Mouse (Mus musculus) heart, postnatal 14 days (tissue): Measurements from ENCODE around the gene Alkbh5. TPM values are rescaled to one million over a fixed set of nuclear protein-coding genes. Genes with fewer than 3 reads are reported as not detected.
"Not testable (repeated sequence)": the region's sequence is repeated elsewhere in the genome, so short reads cannot be mapped to it uniquely, and the experiment has no call there.

Experiments
- DNase-seq, 2 experiments: peaks; one replicate each; pipeline ENCODE4 v3.0.0; 2021 to 2022
- intact Hi-C: fragments of 180-260 bp; cut with DNase I; formaldehyde crosslinking; loops from one replicate; pipeline ENCODE4 v1.15.1; 2025
- total RNA-seq, 2 experiments: library from RNA; stranded (reverse); gene quantifications; 2 replicates each; pipeline ENCODE4 v1.2.3; 2021

The Alkbh5 gene
- total RNA-seq, 2 experiments from 2014 or later = 72.5 to 74.1 TPM

DNA sequence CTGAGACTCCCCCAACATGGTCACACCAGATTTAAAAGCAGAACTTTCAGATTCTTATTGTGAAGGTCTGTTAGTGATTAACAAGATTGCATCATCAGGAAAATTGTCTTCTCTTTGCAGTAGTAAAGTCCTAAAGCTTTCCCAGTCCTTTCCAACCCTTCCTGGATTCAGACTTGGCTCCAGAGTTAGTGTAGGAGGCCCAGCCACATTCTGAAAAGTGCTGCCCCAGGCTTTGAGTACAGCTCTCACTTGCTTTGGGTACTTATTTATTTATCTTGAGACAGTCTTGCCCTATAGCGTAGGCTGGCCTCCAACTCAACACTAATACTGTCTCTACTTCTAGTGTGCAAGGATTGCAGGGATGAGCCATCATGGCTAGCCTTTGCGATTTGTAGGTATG is 4.6 kb downstream of the Alkbh5 start:
- intact Hi-C loops = no loop called here
- DNase-seq = no peak

DNA sequence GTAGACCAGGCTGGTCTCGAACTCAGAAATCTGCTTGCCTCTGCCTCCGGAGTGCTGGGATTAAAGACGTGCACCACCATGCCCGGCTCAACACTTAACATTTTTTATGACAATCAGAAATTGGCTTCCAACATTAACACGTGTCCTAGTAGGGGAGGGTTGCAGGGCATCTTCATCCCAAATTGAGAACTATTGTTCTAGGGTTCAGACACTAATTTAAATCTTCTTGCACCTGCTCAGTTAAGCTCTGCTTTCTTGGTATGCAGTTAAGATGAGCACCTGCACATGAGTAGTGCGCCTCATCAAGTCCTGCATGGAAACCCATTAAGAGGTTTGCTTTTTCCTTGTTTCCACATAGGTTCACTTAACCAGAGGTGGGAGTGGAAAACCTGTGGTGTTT is 5.7 kb downstream of the Alkbh5 start:
- intact Hi-C loops = no loop called here
- DNase-seq = no peak

DNA sequence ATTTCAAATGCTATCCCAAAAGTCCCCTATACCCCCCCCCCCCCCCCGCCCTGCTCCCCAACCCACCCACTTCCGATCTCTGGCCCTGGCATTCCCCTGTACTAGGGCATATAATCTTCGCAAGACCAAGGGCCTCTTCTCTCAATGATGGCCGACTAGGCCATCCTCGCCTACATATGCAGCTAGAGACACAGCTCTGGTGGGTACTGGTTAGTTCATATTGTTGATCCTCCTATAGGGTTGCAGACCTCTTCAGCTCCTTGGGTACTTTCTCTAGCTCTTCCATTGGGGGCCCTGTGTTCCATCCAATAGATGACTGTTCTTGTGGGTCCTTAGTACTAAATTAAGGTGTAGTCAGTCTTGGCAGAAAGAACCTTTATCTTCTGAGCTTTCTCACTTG is 7.0 kb downstream of the Alkbh5 start:
- DNase-seq, intact Hi-C loops: not testable (repeated sequence)

DNA sequence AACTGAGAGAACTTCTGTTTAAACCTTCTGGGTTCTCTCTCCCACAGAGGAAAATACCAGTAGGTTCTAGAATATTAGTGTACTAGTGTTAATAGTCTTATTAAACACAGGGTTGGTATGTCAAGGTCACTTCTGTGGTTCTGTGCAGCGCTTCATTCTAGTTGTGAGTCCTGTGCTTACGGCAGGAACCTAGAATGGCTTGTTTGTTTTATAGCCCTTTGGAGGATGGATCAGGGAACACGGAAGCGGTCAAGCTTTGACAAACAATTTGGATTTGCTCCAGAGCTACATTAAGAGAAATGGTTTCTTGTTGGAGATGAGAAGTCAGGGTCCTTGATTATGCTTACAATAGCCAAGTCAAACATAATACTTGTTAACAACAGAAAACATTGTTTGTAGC is 9.3 kb downstream of the Alkbh5 start:
- intact Hi-C loops = no loop called here
- no peak for DNase-seq

DNA sequence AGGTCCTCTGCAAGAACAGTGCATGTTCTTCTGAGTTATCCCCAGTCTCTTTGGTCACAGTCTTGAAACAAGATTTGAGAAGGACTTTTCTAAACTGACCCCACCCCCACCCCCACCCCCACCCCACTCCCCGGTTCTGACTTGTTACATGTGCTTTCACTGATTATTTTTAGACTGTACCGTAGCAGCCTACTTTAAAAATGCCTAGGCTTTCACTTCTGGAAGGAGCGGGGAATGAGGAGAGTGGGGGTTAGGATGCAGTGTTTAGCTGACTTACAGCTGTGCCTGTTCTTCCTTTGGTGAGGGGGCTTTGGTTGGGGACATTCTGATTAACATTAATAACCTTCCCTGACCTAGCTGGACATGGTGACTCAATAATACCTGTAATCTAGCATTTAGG is 11.9 kb downstream of the Alkbh5 start:
- DNase-seq = no peak
- intact Hi-C loops = no loop called here

DNA sequence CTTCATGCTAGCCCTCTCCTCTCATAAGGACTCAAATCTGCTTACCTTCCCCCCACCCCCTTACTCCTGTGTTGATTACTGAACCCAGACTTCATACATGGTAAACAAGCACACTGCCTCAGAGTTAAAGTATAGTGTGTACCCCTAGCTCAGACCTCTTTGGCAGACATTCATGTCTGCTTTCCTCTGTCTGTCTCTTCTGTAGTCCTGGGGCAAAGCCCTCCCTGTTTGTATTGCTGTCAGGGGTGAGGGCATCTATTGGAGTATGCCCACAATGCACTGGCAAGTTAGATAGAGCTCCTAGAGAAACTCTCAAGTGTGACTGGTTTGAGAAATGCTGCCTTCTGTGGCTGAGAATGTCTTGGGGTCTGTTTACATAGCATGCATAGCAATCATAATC is 16.9 kb downstream of the Alkbh5 start:
- intact Hi-C loops = no loop called here
- DNase-seq = no peak

DNA sequence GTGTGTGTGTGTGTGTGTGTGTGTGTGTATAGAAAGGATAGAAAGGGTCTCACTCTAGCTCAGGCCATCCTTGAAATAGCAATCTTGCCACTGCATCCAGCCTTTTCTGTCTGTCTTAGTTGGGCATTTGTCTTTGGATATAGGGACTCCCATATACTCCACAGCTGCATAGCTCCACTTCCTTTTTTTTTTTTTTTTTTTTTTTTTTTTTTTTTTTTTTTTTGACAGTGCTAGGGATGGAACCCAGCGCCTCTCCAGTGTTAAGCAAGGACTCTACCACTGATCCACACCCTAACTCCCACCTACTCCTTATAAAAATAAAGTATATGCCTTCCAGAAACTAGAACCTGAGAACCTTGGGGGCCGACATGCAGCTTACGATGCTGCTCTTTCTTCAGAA is 21.5 kb downstream of the Alkbh5 start:
- DNase-seq = no peak
- intact Hi-C loops = no loop called here

DNA sequence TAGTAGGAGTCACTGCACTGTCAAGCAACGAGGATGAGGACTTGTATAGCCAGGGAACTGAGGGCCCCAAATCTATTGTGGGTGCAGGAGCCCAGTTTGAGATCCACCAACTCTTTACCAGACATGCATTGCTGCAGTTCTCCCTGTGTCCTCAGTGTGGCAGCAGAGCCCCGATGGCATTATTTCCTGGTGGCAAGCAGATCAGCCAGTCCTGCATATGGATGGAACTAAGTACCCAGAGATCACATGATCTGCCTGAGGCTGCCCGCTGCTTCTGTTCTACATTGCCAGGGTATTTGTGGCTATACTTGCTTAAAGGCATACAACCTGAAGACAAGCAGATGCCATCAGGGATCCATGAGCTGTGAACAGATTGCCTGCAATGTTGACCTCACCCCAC is 23.2 kb downstream of the Alkbh5 start:
- DNase-seq = peak; percentile 59 to 78
- intact Hi-C loops = no loop called here

DNA sequence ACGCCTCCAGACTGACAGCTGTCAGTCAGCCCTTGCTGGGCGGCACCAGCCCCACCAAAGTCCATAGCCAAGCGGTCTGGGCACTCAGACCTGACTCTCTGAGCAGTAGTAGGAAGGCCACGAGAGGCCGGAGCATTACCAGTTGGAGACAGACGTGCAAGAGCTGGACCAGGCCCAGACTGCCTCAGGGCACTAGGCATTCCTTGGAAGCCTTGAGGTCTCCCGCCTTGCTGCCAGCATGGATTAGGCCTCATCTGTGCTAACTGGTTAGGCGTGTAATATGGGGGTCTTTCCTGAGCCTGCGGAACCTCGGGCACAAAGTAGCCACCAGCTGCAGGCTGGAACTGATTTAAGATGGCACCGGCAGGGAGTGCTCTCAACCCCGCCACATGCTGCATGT is 37.8 kb downstream of the Alkbh5 start:
- intact Hi-C loops, DNase-seq: not testable (repeated sequence)

Other genes with a start within 250 kb of the Alkbh5 start
- gene Tom1l2, start 183.5 kb upstream of the Alkbh5 start, total RNA-seq = 10 to 100 TPM; 93.3 to 93.7 TPM
- gene Drc3, start 183.1 kb upstream of the Alkbh5 start, total RNA-seq = 1 to 10 TPM; 2.0 to 3.2 TPM
- gene Gid4, start 119.2 kb upstream of the Alkbh5 start, total RNA-seq = 10 to 100 TPM; 34.4 to 35.7 TPM
- gene Atpaf2, start 117.9 kb upstream of the Alkbh5 start, total RNA-seq = 10 to 100 TPM; 41.4 to 47.0 TPM
- 10 to 100 TPM; 31.1 to 34.1 TPM for gene Drg2, start 81.8 kb upstream of the Alkbh5 start, total RNA-seq
- under 1 TPM; 0.12 to 0.14 TPM for gene Myo15, start 67.0 kb upstream of the Alkbh5 start, total RNA-seq
- gene Llgl1, start 163.3 kb downstream of the Alkbh5 start, total RNA-seq = 10 to 100 TPM; 16.9 to 18.0 TPM
- 100 to 1,000 TPM; 106 to 112 TPM for gene Flii, start 190.9 kb downstream of the Alkbh5 start, total RNA-seq
- 10 to 100 TPM; 28.0 to 28.5 TPM for gene Mief2, start 192.0 kb downstream of the Alkbh5 start, total RNA-seq
- 1 to 10 TPM; 4.5 to 4.8 TPM for gene Top3a, start 241.0 kb downstream of the Alkbh5 start, total RNA-seq
- 10 to 100 TPM; 16.9 to 19.3 TPM for gene Smcr8, start 241.1 kb downstream of the Alkbh5 start, total RNA-seq